Mouse (Mus musculus): ENCODE data around the gene Cd180.

The Cd180 gene

GRCm38 (mm10) chr13:102745626-102746342 is 52.4 kb downstream of the Cd180 start:
- DNase-seq = no peak

DNA sequence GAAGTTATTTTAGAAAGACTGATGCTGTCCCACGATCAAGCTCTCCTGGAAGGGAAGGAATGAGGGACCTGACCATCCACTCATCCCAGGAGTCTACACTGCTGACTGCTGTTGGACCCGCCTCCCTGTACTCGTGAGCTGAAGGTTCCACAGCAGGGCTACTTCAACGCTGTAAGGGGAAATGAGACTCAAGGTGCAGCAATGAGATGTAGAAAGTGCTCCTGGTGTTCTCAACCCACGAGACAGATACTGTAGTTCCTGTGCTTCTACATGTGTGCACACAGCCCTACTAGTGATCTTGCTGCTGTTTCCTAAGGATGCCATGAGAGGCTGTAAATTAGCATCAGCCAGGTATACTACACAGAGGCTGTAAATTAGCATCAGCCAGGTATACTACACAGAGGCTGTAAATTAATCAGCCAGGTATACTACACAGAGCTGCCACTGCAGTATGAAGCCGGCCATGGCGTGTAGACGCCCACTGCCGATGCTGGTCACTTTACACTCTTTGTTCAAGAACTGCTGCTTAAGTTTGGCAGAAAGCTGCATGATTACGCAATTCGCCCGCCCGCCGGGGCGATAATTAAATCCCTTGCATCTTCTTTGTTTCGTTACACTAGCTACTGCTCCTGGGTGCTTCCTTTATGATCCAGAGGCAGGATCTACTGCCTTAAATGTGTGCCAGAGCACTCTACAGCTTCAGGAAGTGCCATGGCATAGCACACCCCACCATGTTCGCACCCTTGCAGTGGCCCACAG is 53.6 kb downstream of the Cd180 start:
- DNase-seq = peak; percentile 51

- no peak for DNase-seq
Observed at GRCm38 (mm10) chr13:102749194-102749593, 55.8 kb downstream of the Cd180 start.

- DNase-seq = no peak
Observed at GRCm38 (mm10) chr13:102749891-102750290, 56.5 kb downstream of the Cd180 start.

DNA sequence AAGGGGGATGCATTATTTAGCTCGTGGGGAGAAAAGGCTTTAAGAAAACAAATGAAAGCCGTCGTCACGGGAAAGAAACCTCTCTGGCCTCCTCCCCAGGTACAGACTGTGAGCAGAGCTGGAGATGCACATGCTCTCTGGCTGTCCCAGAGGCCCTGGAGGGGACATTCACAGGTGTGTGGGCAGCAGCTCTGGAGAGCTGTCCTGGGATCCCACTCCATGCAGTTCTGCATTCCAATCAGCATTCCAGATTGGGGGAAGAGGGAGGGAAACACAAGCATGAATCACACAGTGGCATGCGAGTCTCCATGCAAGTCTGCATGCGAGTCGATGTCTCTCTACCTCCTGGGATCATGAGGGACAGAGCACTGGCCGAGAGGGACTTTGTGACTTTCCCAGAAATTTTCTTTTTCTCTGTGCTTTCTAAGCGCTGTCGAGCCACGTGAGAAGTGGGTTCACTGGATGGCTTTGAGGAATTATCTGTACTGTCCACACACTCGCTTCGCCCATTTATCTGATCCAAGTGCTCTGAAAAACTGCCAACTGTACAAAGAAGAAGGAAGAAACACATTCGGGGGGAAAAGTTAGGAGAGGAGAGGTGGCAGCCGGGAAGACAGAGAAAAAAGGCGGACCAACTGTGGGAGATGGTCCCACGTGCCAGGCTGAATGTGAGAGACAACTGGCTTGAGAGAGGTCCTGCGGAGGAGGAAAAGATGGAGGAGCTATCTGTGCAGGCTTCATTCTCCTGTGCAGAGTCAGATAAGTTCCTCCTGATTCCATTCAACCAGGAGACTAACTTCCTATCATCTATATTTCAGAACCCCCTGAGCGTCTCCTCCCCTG is 60.6 kb downstream of the Cd180 start:
- no peak for DNase-seq

GRCm38 (mm10) chr13:102755124-102755523 is 61.8 kb downstream of the Cd180 start:
- DNase-seq = no peak

- DNase-seq = no peak
Observed at GRCm38 (mm10) chr13:102756071-102756470, 62.7 kb downstream of the Cd180 start.

- DNase-seq = no peak
Observed at GRCm38 (mm10) chr13:102758021-102758420, 64.7 kb downstream of the Cd180 start.

GRCm38 (mm10) chr13:102761410-102761809 is 68.1 kb downstream of the Cd180 start:
- no peak for DNase-seq

GRCm38 (mm10) chr13:102762203-102762602 is 68.8 kb downstream of the Cd180 start:
- no peak for DNase-seq

- DNase-seq = no peak
Observed at GRCm38 (mm10) chr13:102764218-102764617, 70.9 kb downstream of the Cd180 start.

DNA sequence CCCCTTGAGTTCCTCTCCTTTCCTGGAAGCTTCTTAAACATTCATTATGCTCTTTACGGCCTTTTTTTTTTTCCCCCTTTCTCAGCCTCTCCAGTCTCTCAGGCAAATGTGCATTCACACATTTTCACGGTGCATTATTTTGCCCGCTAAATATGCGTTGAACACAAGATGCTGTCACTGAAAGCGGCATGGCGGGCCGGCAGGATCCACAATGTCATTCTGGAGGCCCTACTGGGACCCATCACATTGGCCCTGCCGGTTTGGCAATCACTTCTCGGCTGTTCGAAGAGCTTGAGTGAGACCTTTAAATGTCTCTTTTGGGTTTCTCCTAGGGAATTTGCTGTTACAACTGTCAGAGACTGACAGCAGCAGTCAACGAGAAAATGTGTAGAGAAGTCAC is 71.9 kb downstream of the Cd180 start:
- DNase-seq = no peak

DNA sequence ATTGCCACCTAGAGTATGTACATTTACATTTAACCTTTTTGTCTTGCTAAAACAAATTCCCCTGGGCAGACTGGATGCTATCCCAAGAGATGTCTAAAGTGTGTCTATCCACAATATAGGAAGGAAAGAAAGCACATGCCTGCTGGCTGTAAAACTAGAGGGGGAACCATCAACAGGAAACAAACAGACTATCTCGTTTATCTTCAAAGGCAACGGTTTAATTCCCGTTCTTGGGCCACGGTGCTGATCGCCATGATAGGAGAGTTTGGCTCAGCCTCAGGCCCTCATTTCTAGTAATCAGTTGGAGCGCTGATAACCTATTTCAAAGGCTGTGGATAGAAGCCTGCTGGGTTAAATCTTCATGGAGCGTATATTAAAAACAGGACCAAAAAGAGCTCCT is 73.8 kb downstream of the Cd180 start:
- DNase-seq = no peak

GRCm38 (mm10) chr13:102768512-102768911 is 75.2 kb downstream of the Cd180 start:
- DNase-seq = no peak

DNA sequence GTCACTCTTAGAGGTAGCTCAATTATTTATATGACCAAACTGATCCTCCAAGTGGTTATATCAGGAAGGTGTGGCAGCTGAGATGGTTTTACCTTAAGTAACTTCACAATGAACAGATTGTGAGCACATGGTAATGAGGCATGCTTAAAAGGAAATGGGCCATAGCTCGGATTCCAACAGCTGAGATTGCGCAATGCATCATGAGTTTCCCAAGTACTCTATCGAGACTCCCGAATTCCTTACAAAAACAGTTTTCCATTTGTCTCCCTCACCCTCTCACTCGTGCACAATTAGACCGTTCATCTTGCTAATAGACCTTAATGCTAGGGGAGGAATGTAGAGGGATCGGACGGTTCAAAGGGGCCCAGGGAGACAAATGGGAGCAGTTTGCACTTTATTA is 76.8 kb downstream of the Cd180 start:
- peak; percentile 78 for DNase-seq

GRCm38 (mm10) chr13:102773169-102773568 is 79.8 kb downstream of the Cd180 start:
- no peak for DNase-seq

- peak; percentile 37 for DNase-seq
Observed at GRCm38 (mm10) chr13:102774786-102775201, 81.4 kb downstream of the Cd180 start.

DNA sequence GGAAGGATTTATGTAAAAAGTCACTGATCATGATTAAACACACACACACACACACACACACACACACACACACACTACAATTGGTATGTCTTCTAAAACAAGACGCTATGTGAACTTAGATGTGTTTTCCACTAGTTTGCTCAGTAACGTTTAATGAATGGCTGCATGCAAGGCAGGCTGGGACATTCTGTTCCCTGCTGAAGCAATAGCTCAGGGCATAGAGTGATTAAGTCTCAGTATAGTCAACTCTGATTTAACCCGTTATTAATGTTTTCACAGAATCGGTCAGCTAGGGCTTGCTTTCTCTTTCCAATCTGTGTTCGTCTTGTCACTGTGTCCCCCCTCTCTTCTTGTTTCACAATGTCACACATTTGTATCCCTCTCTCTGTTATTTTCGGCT is 82.1 kb downstream of the Cd180 start:
- no peak for DNase-seq

DNA sequence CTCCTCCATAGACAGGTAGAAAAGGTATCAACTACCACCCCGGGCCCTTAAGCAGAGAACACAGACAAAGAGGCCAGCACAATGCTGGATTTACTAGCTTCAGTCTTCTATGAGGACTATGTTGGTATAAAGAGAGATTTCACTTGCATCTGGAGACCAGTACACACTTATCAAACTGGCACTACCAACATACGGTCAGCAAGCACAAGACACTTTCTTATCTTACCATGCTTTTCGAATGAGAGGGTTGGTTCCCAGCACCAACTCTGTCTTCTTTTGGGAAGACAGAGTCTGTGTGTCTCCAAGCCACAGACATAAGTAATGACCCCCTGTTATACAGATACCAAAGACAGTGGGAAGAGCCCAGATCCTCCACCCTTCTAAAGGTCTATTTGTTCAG is 85.5 kb downstream of the Cd180 start:
- DNase-seq = no peak

DNA sequence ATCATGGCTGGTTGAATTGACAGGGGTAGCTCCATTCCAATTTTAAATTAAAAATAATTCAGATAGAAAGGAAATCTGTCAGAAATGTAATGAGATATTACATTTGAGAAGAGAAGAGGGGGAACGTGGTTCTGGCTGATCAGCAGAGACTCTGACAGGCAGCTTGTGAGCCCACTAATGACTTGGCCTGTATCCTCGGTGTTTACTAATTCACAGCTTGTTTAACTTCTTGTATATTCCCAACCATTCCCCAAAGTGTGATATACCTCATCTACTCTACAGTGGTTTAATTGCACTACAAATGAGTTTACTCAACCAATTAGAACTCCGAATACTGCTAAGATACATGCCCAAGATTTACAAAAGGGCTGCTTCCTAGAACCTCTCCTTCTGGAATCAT is 85.9 kb downstream of the Cd180 start:
- DNase-seq = no peak

GRCm38 (mm10) chr13:102783531-102784310 is 90.4 kb downstream of the Cd180 start:
- DNase-seq = no peak

GRCm38 (mm10) chr13:102786666-102787230 is 93.4 kb downstream of the Cd180 start:
- no peak for DNase-seq

Measured in lung, postnatal 36 days (tissue).